Mouse (Mus musculus) small intestine, adult 2 months (tissue): ENCODE measurements around the gene Ebi3.

Experiments used
- CTCF ChIP-seq: fragments of 200-500 bp; IDR thresholded peaks from 2 replicates; pipeline ENCODE4 v1.5.1; 2012; ENCODE audit warnings: low read depth, mild to moderate bottlenecking, control low read depth, inconsistent platforms, low read length, moderate library complexity, mixed read lengths; ENCODE audit not compliant: insufficient replicate concordance, insufficient read length; ENCODE audit errors: extremely low read depth
- POLR2A ChIP-seq: fragments of 200-500 bp; IDR thresholded peaks from 2 replicates; pipeline ENCODE4 v1.6.1; 2012; ENCODE audit warnings: low read depth, mild to moderate bottlenecking, control low read depth, inconsistent platforms, low read length, moderate library complexity

GRCm38 (mm10) chr17:55933191-55933590 is 19.2 kb upstream of the Ebi3 start:
- no peak for TF ChIP-seq POLR2A
- no peak for TF ChIP-seq CTCF
